Mouse (Mus musculus) kidney, embryonic 14.5 days (tissue): ENCODE data around the gene Phtf1. TPM values are rescaled to one million over a fixed set of nuclear protein-coding genes. Genes with fewer than 3 reads are reported as not detected.

ENCODE experiments used
- ATAC-seq: fragments of 200-750 bp; cut with Nextera tagmentation; 2 replicates; pipeline ENCODE4 v1.8.0; 2017; ENCODE audit warnings: moderate number of reproducible peaks, mild to moderate bottlenecking, moderate TSS enrichment, moderate library complexity; ENCODE audit not compliant: low FRiP score, low TSS enrichment
- H3K27ac ChIP-seq: fragments of 300-500 bp; sonication (generic); 2 replicates; pipeline ENCODE4 v1.5.1; 2014; ENCODE audit warnings: low read depth, mild to moderate bottlenecking, low read length, moderate library complexity, mixed read lengths
- H3K27me3 ChIP-seq: fragments of 300-500 bp; sonication (generic); 2 replicates; pipeline ENCODE4 v1.6.1; 2014; ENCODE audit warnings: mild to moderate bottlenecking, low read length; ENCODE audit not compliant: control insufficient read depth, insufficient read depth
- H3K36me3 ChIP-seq: fragments of 300-500 bp; sonication (generic); 2 replicates; pipeline ENCODE4 v1.6.1; 2014; ENCODE audit warnings: low read length, mixed read lengths; ENCODE audit not compliant: control insufficient read depth, insufficient read depth
- H3K4me1 ChIP-seq: fragments of 300-500 bp; sonication (generic); 2 replicates; pipeline ENCODE4 v1.6.1; 2014; ENCODE audit warnings: low read length, mixed read lengths; ENCODE audit not compliant: control insufficient read depth, insufficient read depth
- H3K4me2 ChIP-seq: fragments of 300-500 bp; sonication (generic); replicated peaks from 2 replicates; pipeline ENCODE4 v1.6.1; 2014; ENCODE audit warnings: low read depth, mild to moderate bottlenecking, low read length
- H3K4me3 ChIP-seq: fragments of 300-500 bp; sonication (generic); 2 replicates; pipeline ENCODE4 v1.5.1; 2014; ENCODE audit warnings: mild to moderate bottlenecking, low read length
- H3K9ac ChIP-seq: fragments of 300-500 bp; sonication (generic); 2 replicates; pipeline ENCODE4 v1.6.1; 2014; ENCODE audit warnings: low read depth, mild to moderate bottlenecking, low read length, moderate library complexity
- H3K9me3 ChIP-seq: fragments of 300-500 bp; sonication (generic); 2 replicates; pipeline ENCODE4 v1.6.1; 2016; ENCODE audit warnings: low read length; ENCODE audit not compliant: control insufficient read depth
- WGBS: fragments of 180-500 bp; shearing (Covaris S2); extraction: QIAGEN DNeasy Blood & Tissue Kit; methylation state at CpG from one replicate; pipeline ENCODE4 v1.1.7; 2014; 5-methylcytosine and 5-hydroxymethylcytosine counted together
- polyA plus RNA-seq: library from polyadenylated mRNA; unstranded; fragments of >200 nt; fragmentation: Nextera tagmentation; extraction: Ambion mirVana; gene quantifications from 2 replicates; pipeline ENCODE4 v1.2.1, GENCODE M21; 2014

Gene Phtf1
- polyA plus RNA-seq, 1 experiment from 2014 or later: 37.6 TPM

DNA sequence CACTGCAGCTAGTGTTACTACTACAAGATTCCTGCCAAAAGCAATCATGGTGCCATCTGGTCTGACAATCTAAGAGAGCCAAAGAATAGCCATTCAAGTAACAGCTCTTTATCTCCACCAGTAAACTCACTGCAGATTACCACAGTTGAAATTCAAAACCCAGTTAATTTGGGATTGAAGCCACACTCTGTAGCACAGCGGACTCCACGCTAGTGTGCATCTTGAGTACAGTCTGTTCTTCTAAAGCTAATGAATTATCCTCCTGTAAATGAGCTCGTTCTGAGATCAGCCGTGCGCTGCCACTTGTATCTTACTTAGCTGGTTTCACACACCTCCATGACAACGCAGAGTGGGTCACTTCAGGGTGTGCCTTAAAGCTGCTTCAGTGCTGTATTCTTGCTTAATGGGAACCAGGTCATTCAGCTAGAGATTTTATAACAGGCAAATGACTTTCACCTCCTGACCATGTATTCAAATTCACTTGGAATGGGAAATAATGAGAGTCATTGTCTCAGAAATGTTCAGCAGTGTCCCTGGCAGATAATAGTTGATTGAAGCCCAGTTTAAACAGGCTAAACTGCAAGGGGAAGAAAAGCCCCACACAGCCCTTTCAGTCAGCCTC lies 91.2 kb downstream of the Phtf1 start:
- no peaks in the 10 kb centered on the region; the same call in 1 of the 2 replicates for H3K36me3 ChIP-seq
- no peak overlapping the region for H3K4me3 ChIP-seq
- no peak overlapping the region for H3K9ac ChIP-seq
- H3K27me3 ChIP-seq: no peaks in the 10 kb centered on the region
- H3K9me3 ChIP-seq: no peaks in the 10 kb centered on the region
- no peak overlapping the region for H3K4me2 ChIP-seq
- H3K4me1 ChIP-seq: no peaks in the 10 kb centered on the region
- no peak for ATAC-seq
- WGBS: 57% methylated on average over 6 of the region's 6 CpGs
- no peak overlapping the region for H3K27ac ChIP-seq

- Histone ChIP-seq H3K4me2 (no peak overlapping the region), H3K4me3 (no peak overlapping the region), H3K27ac (no peak overlapping the region), H3K27me3 (no peaks in the 10 kb centered on the region), H3K4me1 (no peaks in the 10 kb centered on the region), H3K9me3 (no peaks in the 10 kb centered on the region), H3K9ac (no peak overlapping the region), H3K36me3 (no peaks in the 10 kb centered on the region)
- no peak for ATAC-seq
These were observed 101.5 kb downstream of the Phtf1 start for GRCm38 (mm10) chr3:104069395-104069794.

Other genes with a start within 250 kb of the Phtf1 start
- 56.6 and 58.4 TPM in 2 replicates for gene Olfml3, start 230.1 kb upstream of the Phtf1 start, polyA plus RNA-seq
- gene Gm10964, start 228.7 kb upstream of the Phtf1 start, polyA plus RNA-seq: not detected in 2 replicates
- gene Hipk1, start 176.5 kb upstream of the Phtf1 start, polyA plus RNA-seq: 16.1 and 19.0 TPM in 2 replicates
- gene Dclre1b, start 158.7 kb upstream of the Phtf1 start, polyA plus RNA-seq: 36.7 and 41.4 TPM in 2 replicates
- gene Ap4b1, start 158.6 kb upstream of the Phtf1 start, polyA plus RNA-seq: 12.1 and 22.2 TPM in 2 replicates
- 0.12 TPM in 1 of 2 replicates, not detected in the other for gene Gm43064, start 158.5 kb upstream of the Phtf1 start, polyA plus RNA-seq
- not detected in 2 replicates for gene Bcl2l15, start 135.5 kb upstream of the Phtf1 start, polyA plus RNA-seq
- gene Ptpn22, start 108.3 kb upstream of the Phtf1 start, polyA plus RNA-seq: 0.26 and 0.92 TPM in 2 replicates
- 13.2 and 13.3 TPM in 2 replicates for gene Rsbn1, start 54.0 kb upstream of the Phtf1 start, polyA plus RNA-seq